Mouse (Mus musculus) testis, adult 2 months (tissue): ENCODE measurements around the gene Gm45062. TPM values are rescaled to one million over a fixed set of nuclear protein-coding genes. Genes with fewer than 3 reads are reported as not detected.

ENCODE experiments used
- H3K27ac ChIP-seq: fragments of 200-500 bp; 2 replicates; pipeline ENCODE4 v1.5.1; 2012; ENCODE audit warnings: low read depth, low read length; ENCODE audit not compliant: control insufficient read depth, insufficient read depth
- H3K27me3 ChIP-seq: fragments of 200-500 bp; 2 replicates; pipeline ENCODE4 v1.6.1; 2012; ENCODE audit warnings: mild to moderate bottlenecking, low read length, moderate library complexity; ENCODE audit not compliant: control insufficient read depth, insufficient read depth
- H3K36me3 ChIP-seq: fragments of 200-500 bp; 2 replicates; pipeline ENCODE4 v1.6.1; 2012; ENCODE audit warnings: mild to moderate bottlenecking, low read length; ENCODE audit not compliant: control insufficient read depth, insufficient read depth
- H3K4me1 ChIP-seq: fragments of 200-500 bp; 2 replicates; pipeline ENCODE4 v1.6.1; 2012; ENCODE audit warnings: low read length; ENCODE audit not compliant: control insufficient read depth, insufficient read depth
- H3K4me3 ChIP-seq: fragments of 200-500 bp; 2 replicates; pipeline ENCODE4 v1.5.1; 2012; ENCODE audit warnings: low read depth, mild to moderate bottlenecking, low read length, moderate library complexity, mixed read lengths; ENCODE audit not compliant: control insufficient read depth
- CTCF ChIP-seq: fragments of 200-500 bp; IDR thresholded peaks from 2 replicates; pipeline ENCODE4 v1.5.1; 2012; ENCODE audit warnings: low read depth, mild to moderate bottlenecking, inconsistent platforms, low read length, moderate library complexity; ENCODE audit not compliant: control insufficient read depth, insufficient read depth, insufficient replicate concordance
- POLR2A ChIP-seq: fragments of 200-500 bp; IDR thresholded peaks from 2 replicates; pipeline ENCODE4 v1.6.1; 2012; ENCODE audit warnings: low read depth, mild to moderate bottlenecking, inconsistent platforms, low read length, moderate library complexity; ENCODE audit not compliant: control insufficient read depth
- polyA plus RNA-seq: library from polyadenylated mRNA; depleted of rRNA; stranded (reverse); fragments of >200 nt; gene quantifications from 2 replicates; pipeline ENCODE4 v1.2.3, GENCODE M21; 2012

The Gm45062 gene
- polyA plus RNA-seq, 1 experiment: 4.6 TPM

DNA sequence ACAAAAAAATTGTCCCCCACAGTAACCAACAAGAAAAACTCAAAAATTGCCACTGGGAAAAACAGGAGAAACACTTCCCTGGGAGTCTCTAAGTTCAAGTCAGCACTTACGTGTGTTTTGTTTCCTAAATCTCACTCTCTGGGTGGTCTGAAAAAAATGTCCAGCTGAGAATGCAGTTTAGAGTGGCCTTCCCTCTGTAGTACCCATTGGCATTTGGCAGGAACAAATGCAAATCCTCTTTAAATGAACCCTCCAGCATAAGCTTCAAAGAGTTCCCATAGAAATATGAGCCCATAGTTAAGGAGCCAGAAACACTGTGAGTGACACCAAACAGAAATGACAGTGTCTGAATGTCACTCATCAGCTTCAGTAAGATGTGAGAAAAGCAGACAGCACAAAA, 219.9 kb downstream of the Gm45062 start:
- no peaks in the 10 kb centered on the region for H3K36me3 ChIP-seq
- no peak for TF ChIP-seq POLR2A
- TF ChIP-seq CTCF: no peak
- H3K4me3 ChIP-seq: no peak overlapping the region

DNA sequence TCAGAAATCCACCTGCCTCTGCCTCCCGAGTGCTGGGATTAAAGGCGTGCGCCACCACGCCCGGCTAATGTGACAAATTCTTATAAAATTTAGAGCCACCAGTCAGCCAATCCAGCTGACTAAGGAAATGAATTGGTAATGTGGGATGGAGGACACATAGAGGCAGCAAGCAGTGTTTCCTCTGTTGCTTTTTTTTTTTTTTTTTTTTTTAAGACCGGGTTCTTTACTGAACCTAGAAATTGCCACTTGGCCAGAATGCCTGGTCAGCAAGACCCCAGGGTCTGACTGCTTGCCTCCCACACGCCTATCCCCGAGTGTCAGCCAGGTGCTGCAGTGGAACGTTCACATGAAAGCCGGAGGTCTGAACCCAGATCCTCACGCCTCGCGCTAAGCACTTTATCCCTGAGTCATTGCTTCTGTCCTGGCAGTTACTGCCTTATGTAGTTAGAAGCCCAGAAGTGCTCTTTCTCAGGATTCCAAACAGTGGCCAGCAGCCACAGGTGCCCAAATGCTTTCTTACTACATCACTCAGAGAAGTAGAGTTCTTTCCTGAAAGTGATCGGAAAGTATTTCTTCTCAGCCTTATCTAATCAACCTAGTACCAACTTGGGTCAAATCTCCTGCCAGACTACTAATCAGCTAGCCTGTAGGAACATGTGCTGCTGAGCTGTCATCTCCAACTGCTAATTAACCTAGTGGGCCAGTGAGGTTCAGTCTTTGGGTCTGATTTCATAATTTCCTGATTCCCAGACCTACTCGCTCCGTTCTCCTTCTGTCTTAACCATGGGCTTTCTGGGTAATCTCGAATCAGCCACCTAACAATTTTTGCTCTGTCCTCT, 225.4 kb downstream of the Gm45062 start:
- Histone ChIP-seq H3K36me3 (no peaks in the 10 kb centered on the region), H3K4me3 (no peak overlapping the region), H3K4me1 (peaks cover 4% of the 10 kb centered on the region), H3K27me3 (no peaks in the 10 kb centered on the region), H3K27ac (no peak overlapping the region)
- TF ChIP-seq CTCF: no peak
- no peak for TF ChIP-seq POLR2A

More for the DNA sequence above, 219.9 kb downstream of the Gm45062 start:
- Histone ChIP-seq H3K27me3 (no peaks in the 10 kb centered on the region), H3K27ac (no peak overlapping the region), H3K4me1 (no peaks in the 10 kb centered on the region)

DNA sequence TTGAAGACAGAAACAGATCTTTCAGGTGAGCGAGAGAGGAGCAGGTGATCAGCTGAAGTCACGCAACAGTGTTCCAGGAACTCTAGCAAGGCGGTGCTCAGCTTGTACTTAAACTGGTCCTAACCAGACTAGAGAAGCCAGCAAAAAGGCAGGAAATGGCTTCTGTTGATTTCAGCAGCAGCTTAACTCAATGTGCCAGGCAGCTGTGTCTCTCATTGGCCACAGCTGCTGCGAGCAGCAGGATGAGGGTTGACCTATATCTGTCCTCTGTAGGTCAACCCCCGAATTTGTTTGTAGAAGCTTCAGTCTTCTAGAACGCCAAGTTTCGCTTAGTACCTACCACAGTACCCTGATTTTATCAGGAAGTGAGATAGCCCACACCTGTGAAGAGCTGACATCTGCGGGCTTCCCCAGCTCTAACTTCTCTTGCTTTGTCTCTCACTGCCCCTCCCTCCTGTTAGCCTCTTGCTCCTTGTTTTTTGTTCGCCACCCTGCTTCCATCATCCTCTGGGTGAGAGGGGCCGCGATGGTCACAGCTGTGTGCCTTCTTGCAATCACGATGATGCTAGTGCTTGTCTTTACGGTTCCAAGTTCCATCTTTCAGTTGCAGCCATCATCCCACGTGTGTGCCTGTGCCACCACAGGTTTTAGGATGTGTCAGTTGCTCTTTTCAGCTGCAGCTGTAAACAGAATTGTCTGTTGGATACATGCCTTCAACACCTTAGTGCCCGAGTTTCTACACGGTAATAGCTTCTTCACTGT, 226.3 kb downstream of the Gm45062 start:
- Histone ChIP-seq H3K27ac (no peak overlapping the region), H3K4me1 (peaks cover 4% of the 10 kb centered on the region), H3K27me3 (no peaks in the 10 kb centered on the region), H3K4me3 (no peak overlapping the region), H3K36me3 (no peaks in the 10 kb centered on the region)
- no peak for TF ChIP-seq CTCF

DNA sequence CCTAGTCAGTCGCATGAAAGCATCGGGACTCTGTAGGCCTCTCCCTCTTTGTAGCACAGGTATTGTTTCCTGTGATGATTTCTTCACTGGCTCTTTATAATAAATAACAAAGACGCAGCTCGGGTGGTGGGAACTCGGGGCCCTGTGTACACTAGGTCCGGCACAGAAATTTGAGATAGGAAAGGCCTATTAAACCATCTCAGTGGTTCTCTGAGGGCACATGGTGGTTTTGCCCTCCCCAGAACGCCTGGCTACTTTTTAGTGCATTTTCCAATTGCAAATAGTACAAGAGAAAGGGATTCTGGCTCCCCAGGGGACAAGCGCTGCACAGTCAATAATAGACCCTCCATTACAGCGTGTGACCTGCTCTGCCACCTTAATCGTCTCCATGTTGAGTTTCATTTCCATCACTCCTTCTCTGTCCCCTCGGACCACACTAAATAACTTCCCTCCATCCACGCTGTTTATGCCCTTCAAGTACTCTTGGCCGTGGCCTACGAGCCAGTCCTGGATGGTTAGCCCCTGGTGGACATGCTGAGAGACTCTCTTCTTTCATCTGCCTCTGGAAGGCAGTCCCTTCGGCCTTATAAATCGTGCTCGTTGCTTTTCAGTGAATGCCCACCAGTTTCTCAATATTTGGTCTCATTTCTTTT, 227.3 kb downstream of the Gm45062 start:
- H3K36me3 ChIP-seq: no peaks in the 10 kb centered on the region
- peaks cover 4% of the 10 kb centered on the region for H3K4me1 ChIP-seq
- H3K27me3 ChIP-seq: no peaks in the 10 kb centered on the region
- no peak overlapping the region for H3K27ac ChIP-seq
- no peak overlapping the region for H3K4me3 ChIP-seq
- TF ChIP-seq POLR2A (no peak), CTCF (no peak)

DNA sequence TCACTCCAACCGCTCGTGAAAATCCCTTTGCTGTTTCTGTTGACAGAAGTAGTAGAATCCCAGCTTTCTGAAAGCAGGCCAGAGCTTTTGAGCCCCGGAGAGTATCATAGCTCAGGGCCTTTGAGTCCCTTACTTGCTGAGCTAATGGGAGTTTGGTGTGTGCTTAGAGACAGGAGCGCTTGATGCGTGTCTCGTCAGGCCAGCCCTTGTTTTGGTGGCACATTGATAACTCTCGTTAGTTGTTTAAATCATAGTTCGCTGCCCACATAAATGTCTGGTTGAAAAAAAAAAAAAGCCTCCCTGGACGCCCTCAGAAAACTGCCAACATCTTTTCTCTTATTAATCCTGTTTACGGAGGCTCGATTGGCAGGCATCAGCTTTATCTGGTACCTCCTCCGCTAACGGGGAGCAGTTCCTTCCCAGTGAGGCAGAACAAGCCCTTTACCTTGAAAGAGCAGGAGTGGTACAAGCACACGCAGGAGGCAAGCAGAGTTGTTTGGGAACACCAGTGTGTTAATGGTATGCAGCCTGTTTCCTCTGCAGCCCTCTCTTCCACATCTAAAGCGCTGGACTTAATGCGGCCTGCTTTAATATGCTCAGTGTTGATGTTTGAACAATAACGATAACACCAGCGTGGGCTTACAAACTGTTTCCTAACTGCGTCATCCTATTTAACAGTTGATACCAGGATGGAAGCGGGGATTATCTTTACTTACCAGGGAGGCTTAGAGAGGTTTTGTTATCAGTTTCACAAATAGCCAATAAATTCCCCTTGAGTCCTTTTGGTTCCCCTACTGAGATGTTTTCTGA, 228.0 kb downstream of the Gm45062 start:
- no peak overlapping the region for H3K4me3 ChIP-seq
- H3K36me3 ChIP-seq: no peaks in the 10 kb centered on the region
- no peaks in the 10 kb centered on the region for H3K27me3 ChIP-seq
- H3K4me1 ChIP-seq: peaks cover 4% of the 10 kb centered on the region
- TF ChIP-seq CTCF (no peak), POLR2A (no peak)
- H3K27ac ChIP-seq: no peak overlapping the region

DNA sequence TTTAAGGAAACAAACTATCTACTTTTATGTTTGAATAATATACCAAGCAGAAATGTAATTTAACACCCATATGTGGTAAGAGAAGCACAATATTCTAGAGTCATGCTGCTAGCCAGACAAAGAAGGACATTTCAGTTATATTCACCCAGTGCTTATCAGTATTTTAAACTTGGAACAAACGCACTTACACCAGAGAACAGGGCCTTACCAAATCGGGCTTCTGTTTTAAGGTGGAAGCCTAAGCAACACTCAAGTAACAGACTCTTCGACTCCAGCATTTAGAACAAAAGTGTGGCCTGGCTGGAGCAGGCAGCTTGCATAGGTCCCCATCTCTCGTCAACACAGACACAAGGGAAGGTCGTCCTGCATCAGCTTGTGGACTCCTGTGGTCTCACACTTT, 229.0 kb downstream of the Gm45062 start:
- Histone ChIP-seq H3K4me1 (peaks cover 4% of the 10 kb centered on the region), H3K36me3 (no peaks in the 10 kb centered on the region)

More for the DNA sequence above, 229.0 kb downstream of the Gm45062 start:
- no peaks in the 10 kb centered on the region for H3K27me3 ChIP-seq
- no peak overlapping the region for H3K4me3 ChIP-seq
- TF ChIP-seq POLR2A (no peak), CTCF (no peak)
- H3K27ac ChIP-seq: no peak overlapping the region
